Mouse (Mus musculus) central nervous system, embryonic 14 days (tissue): Measurements from ENCODE around the gene Acoxl. TPM values are rescaled to one million over a fixed set of nuclear protein-coding genes. Genes with fewer than 3 reads are reported as not detected.

Experiments
- polyA plus RNA-seq: library from polyadenylated mRNA; depleted of rRNA; stranded (reverse); fragments of >200 nt; gene quantifications from 2 replicates; pipeline ENCODE4 v1.2.3, GENCODE M21; 2012; rRNA removed

Gene Acoxl
- polyA plus RNA-seq: 0.06 and 0.10 TPM in 2 replicates

DNA sequence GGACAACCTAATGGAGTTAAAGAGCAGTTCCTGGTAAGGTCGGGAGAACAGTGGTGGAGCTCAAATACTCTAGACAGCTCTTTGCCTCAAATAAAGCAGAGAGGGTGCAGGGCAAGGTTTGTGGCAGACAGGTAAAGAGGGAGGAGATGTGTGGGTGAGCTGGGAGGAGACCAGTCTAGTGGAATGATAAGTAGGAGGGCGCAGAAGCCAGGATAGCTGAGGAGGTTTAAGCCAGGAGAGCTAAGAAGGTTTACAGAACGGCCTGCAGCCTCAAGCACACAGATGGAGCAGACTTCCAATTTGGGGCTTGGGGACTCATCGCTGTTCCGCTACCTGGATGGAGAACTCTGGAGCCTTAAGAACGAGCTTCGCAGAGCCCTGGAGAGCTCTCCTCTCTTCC is at the start of gene Acoxl:
Gene Acoxl (plus strand): TSS at position 301 of the 400 bp plus-strand sequence.

DNA sequence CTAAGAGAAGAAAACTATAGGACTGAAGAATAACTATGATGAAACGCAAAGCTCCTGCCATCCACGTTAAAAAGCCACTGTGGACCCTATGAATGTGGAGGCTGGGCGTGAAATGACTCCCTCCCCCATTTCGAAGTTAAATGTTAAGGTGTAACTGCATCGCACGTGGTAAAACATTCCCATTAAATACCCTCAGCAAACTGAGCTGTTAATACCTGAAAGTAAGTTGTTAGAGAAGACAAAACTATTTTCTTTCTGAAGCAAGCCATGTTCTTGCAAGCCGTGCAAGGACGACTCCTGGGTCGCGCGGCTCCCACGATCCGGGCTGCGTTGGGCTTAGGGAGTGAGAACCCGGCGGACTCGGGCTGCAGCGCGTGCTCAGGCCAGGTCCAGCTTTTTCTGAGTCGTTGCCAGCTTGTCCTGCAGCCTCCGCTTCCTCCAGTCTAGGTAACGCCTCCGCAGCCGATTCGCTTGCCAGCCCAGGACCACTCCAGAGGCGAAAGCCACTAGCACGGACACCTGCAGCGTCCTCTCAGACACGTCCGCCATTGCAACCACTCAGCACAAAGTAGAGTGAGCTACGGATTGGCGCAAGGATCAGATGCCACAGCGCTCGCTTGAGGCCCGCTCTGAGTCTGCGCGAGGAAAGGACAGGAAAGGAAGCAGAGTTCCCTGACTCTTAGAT is 46.6 kb upstream of the Acoxl start, which contains the start of gene Mtln:
Gene Mtln (minus strand): TSS at position 570 of the 685 bp plus-strand sequence.

DNA sequence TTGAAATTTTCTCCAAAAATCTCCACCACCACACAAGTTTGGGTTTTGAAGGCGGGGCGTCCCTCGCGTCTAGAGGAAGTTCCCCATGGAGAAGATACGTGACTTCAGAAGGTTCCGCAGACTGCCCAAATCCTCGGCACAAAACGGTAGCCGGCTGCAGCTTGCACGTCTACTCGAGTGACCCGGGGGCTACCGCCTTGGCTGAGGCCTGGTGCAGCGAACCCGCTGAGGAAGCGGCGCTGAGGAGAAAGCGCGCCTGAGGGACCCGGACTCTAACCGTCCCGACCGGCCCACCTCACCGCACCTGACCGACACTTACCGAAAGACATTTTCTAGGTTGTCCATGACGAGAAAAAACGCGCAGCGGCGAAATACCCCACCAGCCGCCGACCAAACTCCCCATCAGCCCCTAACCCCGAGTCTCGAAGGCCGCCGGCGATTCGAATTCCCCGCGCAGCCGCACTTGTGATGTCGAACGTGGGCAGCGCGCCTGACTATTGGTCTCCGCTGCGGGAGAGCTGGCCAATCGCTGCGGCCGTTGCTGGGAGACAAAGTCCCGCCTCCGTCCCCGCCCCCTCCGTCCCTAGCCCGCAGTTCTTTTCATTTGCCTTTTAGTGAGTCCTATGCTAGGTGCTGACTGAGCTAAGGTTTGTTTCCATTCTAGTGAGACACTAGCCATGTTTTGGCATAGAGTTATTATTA is 7.1 kb upstream of the Acoxl start, which contains the start of gene Bub1:
Gene Bub1 (minus strand): TSS at position 465 of the 702 bp plus-strand sequence.

DNA sequence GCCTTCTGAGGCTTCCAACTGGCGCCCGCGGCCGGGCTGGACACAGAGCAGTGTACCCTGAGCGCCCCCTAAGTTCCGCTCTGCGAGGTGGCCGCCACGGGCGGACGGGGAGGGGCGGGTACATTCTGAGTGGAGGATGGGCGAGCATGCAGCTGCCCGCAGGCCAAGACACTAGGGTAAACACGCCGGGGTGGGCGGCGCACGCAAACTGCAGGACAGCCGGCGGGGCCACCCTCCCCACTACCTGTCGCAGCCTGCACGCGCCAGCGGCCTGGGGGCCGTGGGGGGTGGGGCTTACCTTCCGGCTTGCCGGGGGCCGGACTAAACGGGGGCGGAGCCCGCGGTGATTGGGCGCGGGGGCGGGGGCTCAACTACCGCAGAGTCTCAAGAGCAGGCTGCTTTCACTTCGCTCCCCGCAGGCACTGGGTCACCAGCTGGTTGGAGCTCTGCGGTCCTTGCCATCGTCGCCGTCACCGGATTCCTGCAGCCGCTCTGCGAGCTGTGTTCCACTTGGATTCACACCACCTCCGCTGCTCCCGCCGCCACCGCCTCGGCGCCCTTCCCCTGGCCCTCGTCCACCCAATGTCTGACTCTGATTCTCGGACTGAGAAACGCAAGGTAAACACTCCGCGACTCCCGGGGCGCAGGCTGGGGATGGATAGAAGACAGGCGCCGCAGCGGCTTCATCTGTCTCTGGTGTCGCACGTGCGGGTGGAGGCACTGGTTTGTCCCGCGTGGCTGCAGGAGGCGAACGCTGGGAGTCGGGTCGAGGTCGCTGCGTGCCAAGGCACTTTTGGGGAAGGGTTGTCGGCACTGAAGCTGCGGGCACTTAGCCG is 287.2 kb downstream of the Acoxl start, which contains the start of gene Bcl2l11:
Gene Bcl2l11 (plus strand): TSS at position 404 of the 836 bp plus-strand sequence.

Other genes with a start within 250 kb of the Acoxl start
- gene Mal, start 182.2 kb upstream of the Acoxl start, polyA plus RNA-seq: 0.66 and 1.2 TPM in 2 replicates
- 0.87 and 2.4 TPM in 2 replicates for gene Mall, start 108.9 kb upstream of the Acoxl start, polyA plus RNA-seq
- gene Nphp1, start 50.0 kb upstream of the Acoxl start, polyA plus RNA-seq: 24.0 and 25.0 TPM in 2 replicates
- gene Mtln, start 46.4 kb upstream of the Acoxl start, polyA plus RNA-seq: 52.7 and 53.4 TPM in 2 replicates
- gene Bub1, start 7.0 kb upstream of the Acoxl start, polyA plus RNA-seq: 17.2 and 24.7 TPM in 2 replicates